Mouse (Mus musculus) kidney, postnatal 0 days (tissue): ENCODE measurements at regions not wholly inside any gene's neighbourhood (a gene's known extent, or its start where the extent isn't known, plus 50 kb on each side); places are given as distances from the start of the nearest gene placed in this dataset.

Experiments used
- ATAC-seq: fragments of 200-750 bp; cut with Nextera tagmentation; replicated peaks from 2 replicates; pipeline ENCODE4 v1.8.0; 2017; ENCODE audit warnings: low read depth, moderate number of reproducible peaks, moderate TSS enrichment, moderate library complexity; ENCODE audit not compliant: low FRiP score
- DNase-seq: peaks from one replicate; pipeline ENCODE4 v3.0.0-alpha.2; 2016; ENCODE audit warnings: low spot score
- H3K27ac ChIP-seq: fragments of 300-500 bp; sonication (generic); 2 replicates; pipeline ENCODE4 v1.5.1; 2014; ENCODE audit warnings: mild to moderate bottlenecking
- H3K27me3 ChIP-seq: fragments of 300-500 bp; sonication (generic); 2 replicates; pipeline ENCODE4 v1.6.1; 2014; ENCODE audit warnings: low read length, mixed read lengths; ENCODE audit not compliant: insufficient read depth
- H3K36me3 ChIP-seq: fragments of 300-500 bp; sonication (generic); 2 replicates; pipeline ENCODE4 v1.6.1; 2014; ENCODE audit warnings: low read length, mixed read lengths; ENCODE audit not compliant: insufficient read depth
- H3K4me1 ChIP-seq: fragments of 300-500 bp; sonication (generic); replicated peaks from 2 replicates; pipeline ENCODE4 v1.6.1; 2014; ENCODE audit warnings: antibody characterized with exemption, low read length, mixed read lengths; ENCODE audit not compliant: insufficient read depth
- H3K4me2 ChIP-seq: fragments of 300-500 bp; sonication (generic); 2 replicates; pipeline ENCODE4 v1.6.1; 2014; ENCODE audit warnings: mild to moderate bottlenecking, low read length, moderate library complexity, mixed read lengths
- H3K4me3 ChIP-seq: fragments of 300-500 bp; sonication (generic); replicated peaks from 2 replicates; pipeline ENCODE4 v1.5.1; 2014; ENCODE audit warnings: low read depth, low read length
- H3K9ac ChIP-seq: fragments of 300-500 bp; sonication (generic); 2 replicates; pipeline ENCODE4 v1.6.1; 2014; ENCODE audit warnings: low read depth, low read length
- H3K9me3 ChIP-seq: fragments of 300-500 bp; sonication (generic); replicated peaks from 2 replicates; pipeline ENCODE4 v1.6.1; 2016; ENCODE audit warnings: low read length, inconsistent platforms, mixed read lengths
- CTCF ChIP-seq: IDR thresholded peaks from 2 replicates; pipeline ENCODE4 v1.5.1; 2016; ENCODE audit warnings: antibody characterized with exemption, low read depth, mild to moderate bottlenecking, moderate library complexity
- WGBS: fragments of 180-500 bp; shearing (Covaris S2); extraction: QIAGEN DNeasy Blood & Tissue Kit; methylation state at CpG from one replicate; pipeline ENCODE4 v1.1.7; 2014; 5-methylcytosine and 5-hydroxymethylcytosine counted together

DNA sequence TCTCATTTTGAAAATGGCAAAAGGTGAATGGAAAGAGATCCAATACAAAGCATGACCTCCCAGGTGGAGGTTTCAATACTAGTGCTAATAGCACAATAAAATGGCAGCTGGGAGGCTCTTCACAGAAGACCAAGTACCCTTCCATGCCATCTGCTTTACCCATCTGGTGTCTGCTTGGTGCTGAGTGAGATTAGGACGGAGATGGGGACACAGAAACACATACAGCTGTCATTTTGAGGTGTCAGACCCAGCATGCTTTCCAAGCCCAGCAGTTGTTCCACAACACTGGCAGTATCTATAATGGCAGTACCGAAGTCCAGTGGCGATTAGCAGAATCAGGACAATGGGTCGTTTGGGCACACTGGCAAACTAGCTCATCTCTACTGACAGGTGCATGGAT, 118.9 kb upstream of the 1700064H15Rik start:
- H3K27ac ChIP-seq = no peak overlapping the region
- H3K9ac ChIP-seq = no peak overlapping the region
- H3K27me3 ChIP-seq = no peaks in the 10 kb centered on the region
- no peaks in the 10 kb centered on the region for H3K36me3 ChIP-seq
- no peaks in the 10 kb centered on the region for H3K4me1 ChIP-seq
- 82% methylated on average over 4 of the region's 4 CpGs for WGBS
- no peaks in the 10 kb centered on the region for H3K9me3 ChIP-seq
- no peak overlapping the region for H3K4me2 ChIP-seq
- ATAC-seq (no peak), DNase-seq (no peak)
- TF ChIP-seq CTCF = no peak
- no peak overlapping the region for H3K4me3 ChIP-seq

GRCm38 (mm10) chr3:19751946-19752345, 123.5 kb upstream of the 1700064H15Rik start:
- 86% methylated on average over 3 of the region's 3 CpGs for WGBS
- no peak for TF ChIP-seq CTCF
- Histone ChIP-seq H3K9me3 (no peaks in the 10 kb centered on the region), H3K27ac (no peak overlapping the region), H3K27me3 (no peaks in the 10 kb centered on the region), H3K9ac (no peak overlapping the region), H3K4me3 (no peak overlapping the region), H3K4me1 (no peaks in the 10 kb centered on the region), H3K4me2 (no peak overlapping the region), H3K36me3 (no peaks in the 10 kb centered on the region)
- DNase-seq = no peak
- ATAC-seq = no peak

DNA sequence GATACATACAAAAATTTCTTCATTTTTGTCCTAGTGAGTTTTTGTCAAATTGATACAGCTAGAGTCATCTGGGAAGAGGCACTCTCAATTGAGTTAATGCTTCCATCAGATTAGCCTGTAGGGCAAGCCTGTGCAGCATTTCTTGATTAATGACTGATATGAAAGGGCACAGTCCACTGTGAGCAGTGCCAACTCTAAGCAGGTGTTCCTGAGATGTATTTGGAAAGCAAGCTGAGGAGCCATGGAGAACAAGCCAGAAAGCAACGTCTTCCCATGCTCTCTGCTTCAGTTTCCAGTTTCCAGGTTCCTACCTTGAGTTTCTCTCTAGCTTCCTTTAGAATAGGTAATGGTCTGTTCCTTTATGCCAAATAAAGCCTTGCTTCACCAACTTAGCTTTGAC, 125.5 kb upstream of the 1700064H15Rik start:
- no peaks in the 10 kb centered on the region for H3K27me3 ChIP-seq
- TF ChIP-seq CTCF = no peak
- H3K9me3 ChIP-seq = no peaks in the 10 kb centered on the region
- no peak overlapping the region for H3K9ac ChIP-seq
- H3K4me3 ChIP-seq = no peak overlapping the region
- H3K36me3 ChIP-seq = no peaks in the 10 kb centered on the region
- no peak overlapping the region for H3K27ac ChIP-seq
- no peak overlapping the region for H3K4me2 ChIP-seq
- 71% methylated on average over 1 of the region's 1 CpGs for WGBS
- H3K4me1 ChIP-seq = no peaks in the 10 kb centered on the region
- DNase-seq (no peak), ATAC-seq (no peak)

GRCm38 (mm10) chr3:19754636-19755035, 126.2 kb upstream of the 1700064H15Rik start:
- Histone ChIP-seq H3K4me2 (no peak overlapping the region), H3K36me3 (no peaks in the 10 kb centered on the region), H3K27me3 (no peaks in the 10 kb centered on the region), H3K4me3 (no peak overlapping the region), H3K4me1 (no peaks in the 10 kb centered on the region), H3K27ac (no peak overlapping the region), H3K9me3 (no peaks in the 10 kb centered on the region), H3K9ac (no peak overlapping the region)
- TF ChIP-seq CTCF = no peak
- ATAC-seq (no peak), DNase-seq (no peak)
- 68% methylated on average over 2 of the region's 2 CpGs for WGBS

DNA sequence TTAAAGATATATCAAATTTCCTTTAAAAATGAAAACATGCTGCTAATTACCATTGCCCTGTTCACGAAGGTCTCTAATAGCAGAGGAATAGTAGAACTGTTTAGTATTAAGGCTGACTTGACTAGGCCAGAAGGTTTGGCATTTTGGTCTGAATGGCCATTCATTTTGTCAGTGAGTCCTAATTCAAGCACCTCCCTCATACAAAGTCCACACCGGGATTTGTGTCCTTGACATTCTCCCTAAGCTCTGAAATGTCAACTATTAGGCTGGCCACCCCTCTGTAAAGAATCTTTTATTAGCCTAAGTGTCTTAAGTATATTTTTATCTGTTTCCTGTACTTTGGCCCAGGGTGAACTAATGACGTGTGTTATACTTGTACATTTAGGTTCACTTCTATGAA, 126.7 kb upstream of the 1700064H15Rik start:
- no peak overlapping the region for H3K4me3 ChIP-seq
- no peaks in the 10 kb centered on the region for H3K27me3 ChIP-seq
- H3K27ac ChIP-seq = no peak overlapping the region
- no peaks in the 10 kb centered on the region for H3K9me3 ChIP-seq
- TF ChIP-seq CTCF = no peak
- ATAC-seq = no peak
- H3K36me3 ChIP-seq = no peaks in the 10 kb centered on the region
- no peak overlapping the region for H3K4me2 ChIP-seq
- no peak overlapping the region for H3K9ac ChIP-seq
- no peak for DNase-seq
- 66% methylated on average over 3 of the region's 3 CpGs for WGBS
- no peaks in the 10 kb centered on the region for H3K4me1 ChIP-seq

DNA sequence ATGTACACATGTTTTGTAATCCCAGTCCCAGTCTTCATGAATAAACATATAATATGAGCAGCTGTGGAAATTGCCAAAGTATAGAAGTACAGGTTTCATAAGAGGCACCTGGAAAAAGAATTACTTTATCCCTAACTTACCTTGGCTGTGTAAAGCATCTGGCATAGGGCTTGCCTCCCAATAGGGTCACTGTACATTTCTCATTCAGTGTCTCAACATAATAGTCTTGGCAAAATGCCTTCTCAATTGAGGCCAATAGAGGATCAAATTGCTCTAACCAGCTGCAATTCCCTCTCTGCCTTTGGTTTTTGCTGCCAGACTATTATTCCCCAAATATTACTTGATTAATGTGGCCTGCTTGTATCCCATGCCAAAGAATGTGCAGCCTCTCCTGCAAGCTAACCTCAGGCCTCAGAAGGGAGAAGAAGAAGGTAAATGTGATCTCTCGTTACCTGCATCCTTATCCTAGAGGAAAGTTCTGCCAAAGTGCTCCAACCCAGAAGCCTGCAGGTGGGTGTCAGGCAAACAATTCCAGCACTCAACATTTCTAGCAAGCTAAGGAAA, 158.2 kb upstream of the Cp start:
- no peak for ATAC-seq
- H3K4me1 ChIP-seq = no peaks in the 10 kb centered on the region
- H3K4me2 ChIP-seq = no peak overlapping the region
- no peaks in the 10 kb centered on the region for H3K9me3 ChIP-seq
- no peaks in the 10 kb centered on the region for H3K36me3 ChIP-seq
- H3K27ac ChIP-seq = no peak overlapping the region
- no peak for TF ChIP-seq CTCF
- DNase-seq = no peak
- no peak overlapping the region for H3K4me3 ChIP-seq
- no peaks in the 10 kb centered on the region for H3K27me3 ChIP-seq
- no peak overlapping the region for H3K9ac ChIP-seq
- 65% methylated on average over 1 of the region's 1 CpGs for WGBS

- WGBS = 48% methylated on average over 3 of the region's 3 CpGs
- TF ChIP-seq CTCF = no peak
- Histone ChIP-seq H3K27ac (no peak overlapping the region), H3K4me1 (no peaks in the 10 kb centered on the region), H3K9me3 (no peaks in the 10 kb centered on the region), H3K4me3 (no peak overlapping the region), H3K4me2 (no peak overlapping the region), H3K36me3 (no peaks in the 10 kb centered on the region), H3K27me3 (no peaks in the 10 kb centered on the region), H3K9ac (no peak overlapping the region)
- no peak; the same call in 1 of the 2 replicates for ATAC-seq
- no peak for DNase-seq
Measured at GRCm38 (mm10) chr3:19810034-19810433, 146.8 kb upstream of the Cp start.
